Mouse (Mus musculus) kidney, postnatal 0 days (tissue): ENCODE data around the gene Rinl. TPM values are rescaled to one million over a fixed set of nuclear protein-coding genes. Genes with fewer than 3 reads are reported as not detected.

Source experiments
- ATAC-seq: fragments of 200-750 bp; cut with Nextera tagmentation; replicated peaks from 2 replicates; pipeline ENCODE4 v1.8.0; 2017; ENCODE audit warnings: low read depth, moderate number of reproducible peaks, moderate TSS enrichment, moderate library complexity; ENCODE audit not compliant: low FRiP score
- DNase-seq: peaks from one replicate; pipeline ENCODE4 v3.0.0-alpha.2; 2016; ENCODE audit warnings: low spot score
- H3K27ac ChIP-seq: fragments of 300-500 bp; sonication (generic); 2 replicates; pipeline ENCODE4 v1.5.1; 2014; ENCODE audit warnings: mild to moderate bottlenecking
- H3K27me3 ChIP-seq: fragments of 300-500 bp; sonication (generic); 2 replicates; pipeline ENCODE4 v1.6.1; 2014; ENCODE audit warnings: low read length, mixed read lengths; ENCODE audit not compliant: insufficient read depth
- H3K36me3 ChIP-seq: fragments of 300-500 bp; sonication (generic); 2 replicates; pipeline ENCODE4 v1.6.1; 2014; ENCODE audit warnings: low read length, mixed read lengths; ENCODE audit not compliant: insufficient read depth
- H3K4me1 ChIP-seq: fragments of 300-500 bp; sonication (generic); replicated peaks from 2 replicates; pipeline ENCODE4 v1.6.1; 2014; ENCODE audit warnings: antibody characterized with exemption, low read length, mixed read lengths; ENCODE audit not compliant: insufficient read depth
- H3K4me2 ChIP-seq: fragments of 300-500 bp; sonication (generic); 2 replicates; pipeline ENCODE4 v1.6.1; 2014; ENCODE audit warnings: mild to moderate bottlenecking, low read length, moderate library complexity, mixed read lengths
- H3K4me3 ChIP-seq: fragments of 300-500 bp; sonication (generic); replicated peaks from 2 replicates; pipeline ENCODE4 v1.5.1; 2014; ENCODE audit warnings: low read depth, low read length
- H3K9ac ChIP-seq: fragments of 300-500 bp; sonication (generic); 2 replicates; pipeline ENCODE4 v1.6.1; 2014; ENCODE audit warnings: low read depth, low read length
- H3K9me3 ChIP-seq: fragments of 300-500 bp; sonication (generic); replicated peaks from 2 replicates; pipeline ENCODE4 v1.6.1; 2016; ENCODE audit warnings: low read length, inconsistent platforms, mixed read lengths
- CTCF ChIP-seq: IDR thresholded peaks from 2 replicates; pipeline ENCODE4 v1.5.1; 2016; ENCODE audit warnings: antibody characterized with exemption, low read depth, mild to moderate bottlenecking, moderate library complexity
- WGBS: fragments of 180-500 bp; shearing (Covaris S2); extraction: QIAGEN DNeasy Blood & Tissue Kit; methylation state at CpG from one replicate; pipeline ENCODE4 v1.1.7; 2014; 5-methylcytosine and 5-hydroxymethylcytosine counted together
- polyA plus RNA-seq: library from polyadenylated mRNA; unstranded; fragments of >200 nt; fragmentation: Nextera tagmentation; extraction: Ambion mirVana; gene quantifications from 2 replicates; pipeline ENCODE4 v1.2.1, GENCODE M21; 2015

Rinl gene
- polyA plus RNA-seq, 1 experiment from 2014 or later: 6.3 TPM

DNA sequence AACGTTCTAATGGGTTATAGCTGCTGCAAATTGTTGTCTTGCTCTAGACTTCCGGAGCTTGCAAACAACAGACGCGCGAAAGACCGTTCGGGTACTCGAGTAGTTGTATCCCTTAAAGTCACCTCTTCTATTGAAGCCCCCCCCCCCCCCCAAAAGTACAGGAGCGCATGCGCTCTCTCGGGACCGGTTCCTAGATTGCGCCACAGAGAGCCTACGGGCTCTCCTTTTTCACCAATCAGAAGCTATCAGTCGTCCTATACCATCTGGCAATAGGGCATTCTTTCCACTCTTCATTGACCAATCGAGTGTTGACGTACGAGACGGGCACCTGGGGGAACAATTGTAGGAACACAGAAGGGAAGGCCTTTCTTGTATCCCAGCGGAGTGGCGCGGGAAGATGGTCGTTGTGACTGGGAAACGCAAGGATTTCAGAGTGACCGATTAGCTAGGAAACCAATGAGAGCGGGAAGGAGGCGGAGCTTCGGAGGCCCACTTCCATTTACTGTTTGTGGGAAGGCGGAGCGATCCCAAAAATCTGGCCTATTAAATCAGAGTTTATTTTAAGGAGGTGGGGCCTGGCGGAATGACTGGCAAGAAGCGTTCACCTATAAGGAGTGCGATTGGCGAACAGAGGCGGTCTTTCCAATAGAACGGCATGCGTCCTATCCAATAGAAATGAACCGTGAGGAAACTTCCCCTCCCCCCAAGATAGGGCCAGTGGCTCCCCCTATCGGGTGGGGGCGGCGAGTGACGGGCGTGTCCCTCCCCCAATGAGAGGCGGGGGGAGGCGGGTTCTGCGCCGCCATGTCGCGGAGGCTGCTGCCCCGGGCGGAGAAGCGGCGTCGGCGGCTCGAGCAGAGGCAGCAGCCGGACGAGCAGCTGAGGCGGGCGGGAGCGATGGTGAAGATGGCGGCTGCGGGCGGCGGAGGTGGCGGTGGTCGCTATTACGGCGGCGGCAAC is 21.6 kb downstream of the Rinl start:
- DNase-seq: peak; percentile 100
- Histone ChIP-seq H3K9ac (peak overlapping the region; percentile 99), H3K9me3 (no peaks in the 10 kb centered on the region), H3K27me3 (no peaks in the 10 kb centered on the region), H3K4me3 (peak overlapping the region; percentile 85), H3K4me1 (peaks cover 13% of the 10 kb centered on the region), H3K36me3 (peaks cover 25% of the 10 kb centered on the region), H3K4me2 (peak overlapping the region; percentile 86), H3K27ac (peak overlapping the region; percentile 100)
- WGBS: under 1% methylated on average over 69 of the region's 70 CpGs
- peak; percentile 65 for TF ChIP-seq CTCF
- peak; percentile 91 for ATAC-seq

DNA sequence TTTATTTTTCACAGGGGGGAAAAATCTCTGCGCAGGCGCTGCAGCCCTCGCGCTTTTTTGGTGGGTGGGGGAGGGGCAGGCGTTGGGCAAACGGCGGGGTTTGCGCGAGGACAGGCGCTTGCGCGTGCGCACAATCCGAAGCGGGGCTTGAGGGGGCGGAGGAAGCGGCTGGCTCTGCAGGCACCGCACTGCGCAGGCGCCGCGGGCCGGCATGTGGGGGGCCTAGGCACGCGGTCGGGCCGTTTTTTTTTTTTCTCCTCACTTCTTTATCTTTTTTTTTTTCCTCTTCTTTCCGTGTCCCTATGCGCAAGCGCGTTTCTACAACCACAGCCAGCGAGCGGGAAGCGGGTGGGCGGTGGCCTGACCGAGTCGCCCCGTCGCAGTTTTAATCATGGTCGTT is 22.5 kb downstream of the Rinl start:
- WGBS: 0% methylated on average over 39 of the region's 40 CpGs

DNA sequence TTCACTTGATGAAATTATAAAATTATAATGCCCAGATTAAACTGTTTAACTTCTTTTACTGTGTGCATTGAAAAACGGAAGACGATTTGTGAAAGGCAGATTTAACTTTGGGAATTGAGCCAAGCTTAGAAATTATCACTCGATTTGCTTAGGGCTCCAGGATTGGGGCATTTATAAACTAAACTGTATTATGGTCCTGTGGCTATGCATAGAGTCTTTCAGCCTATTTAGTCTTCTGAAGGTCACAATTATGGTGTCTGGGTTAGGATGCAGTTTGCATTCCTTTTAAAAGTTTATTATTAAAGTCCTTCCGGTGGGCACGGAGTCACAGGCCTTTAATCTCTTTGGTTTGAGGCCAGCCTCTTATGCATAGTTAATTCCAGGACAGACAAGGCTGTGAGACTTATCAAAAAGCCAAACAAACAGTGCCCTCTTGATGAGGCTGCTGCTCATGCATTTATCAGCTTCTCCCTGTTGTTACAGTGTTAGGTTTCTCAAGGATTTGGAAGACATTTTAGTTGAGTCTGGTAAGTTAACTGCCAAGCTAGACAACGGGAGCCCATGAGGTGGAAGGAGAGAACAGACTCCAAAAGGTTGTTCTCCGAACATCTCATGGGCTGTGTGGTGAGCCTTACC is 23.0 kb downstream of the Rinl start:
- peak overlapping the region; percentile 75 for H3K4me2 ChIP-seq
- TF ChIP-seq CTCF: no peak
- H3K27ac ChIP-seq: peak overlapping the region; percentile 98; the same call in 1 of the 2 replicates
- H3K4me3 ChIP-seq: peak overlapping the region; percentile 83
- H3K9ac ChIP-seq: peak overlapping the region; percentile 99
- no peaks in the 10 kb centered on the region for H3K27me3 ChIP-seq
- peaks cover 13% of the 10 kb centered on the region for H3K4me1 ChIP-seq
- DNase-seq (no peak), ATAC-seq (no peak)
- WGBS: under 1% methylated on average over 7 of the region's 7 CpGs
- H3K9me3 ChIP-seq: no peaks in the 10 kb centered on the region
- peaks cover 38% of the 10 kb centered on the region for H3K36me3 ChIP-seq

More for the DNA sequence above, 22.5 kb downstream of the Rinl start:
- H3K4me2 ChIP-seq: peak overlapping the region; percentile 75
- H3K9ac ChIP-seq: peak overlapping the region; percentile 99
- H3K9me3 ChIP-seq: no peaks in the 10 kb centered on the region
- peak overlapping the region; percentile 83 for H3K4me3 ChIP-seq
- peaks cover 13% of the 10 kb centered on the region for H3K4me1 ChIP-seq
- no peak for ATAC-seq
- H3K36me3 ChIP-seq: peaks cover 34% of the 10 kb centered on the region
- DNase-seq: peak; percentile 97
- no peaks in the 10 kb centered on the region for H3K27me3 ChIP-seq
- H3K27ac ChIP-seq: peak overlapping the region; percentile 98
- TF ChIP-seq CTCF: no peak

DNA sequence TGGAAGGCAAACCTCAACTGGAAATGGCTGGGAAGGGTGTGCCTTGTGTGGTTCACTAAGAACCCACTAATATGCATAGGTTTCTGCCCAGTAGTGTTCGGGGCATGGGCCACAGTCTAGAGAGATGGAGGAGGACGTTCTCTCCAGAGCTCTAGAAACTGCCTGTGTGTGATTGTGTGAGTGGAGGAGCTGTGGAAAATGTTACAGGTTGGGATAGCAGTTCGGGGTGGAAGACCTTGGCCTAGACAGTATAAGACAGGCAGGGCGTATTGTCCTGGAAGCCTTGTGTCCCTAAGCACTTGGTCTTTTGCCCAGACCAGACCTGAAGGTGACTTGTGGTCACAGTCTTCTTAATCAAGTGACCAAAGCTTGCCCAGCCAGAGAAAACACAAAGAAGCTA is 23.7 kb downstream of the Rinl start:
- Histone ChIP-seq H3K4me3 (peak overlapping the region; percentile 83), H3K27ac (peak overlapping the region; percentile 3; the same call in 1 of the 2 replicates), H3K4me2 (peak overlapping the region; percentile 75), H3K27me3 (no peaks in the 10 kb centered on the region), H3K4me1 (peaks cover 13% of the 10 kb centered on the region), H3K36me3 (peaks cover 44% of the 10 kb centered on the region), H3K9ac (peak overlapping the region; percentile 99), H3K9me3 (no peaks in the 10 kb centered on the region)
- 50% methylated on average over 4 of the region's 4 CpGs for WGBS
- no peak for TF ChIP-seq CTCF
- ATAC-seq (no peak), DNase-seq (no peak)

DNA sequence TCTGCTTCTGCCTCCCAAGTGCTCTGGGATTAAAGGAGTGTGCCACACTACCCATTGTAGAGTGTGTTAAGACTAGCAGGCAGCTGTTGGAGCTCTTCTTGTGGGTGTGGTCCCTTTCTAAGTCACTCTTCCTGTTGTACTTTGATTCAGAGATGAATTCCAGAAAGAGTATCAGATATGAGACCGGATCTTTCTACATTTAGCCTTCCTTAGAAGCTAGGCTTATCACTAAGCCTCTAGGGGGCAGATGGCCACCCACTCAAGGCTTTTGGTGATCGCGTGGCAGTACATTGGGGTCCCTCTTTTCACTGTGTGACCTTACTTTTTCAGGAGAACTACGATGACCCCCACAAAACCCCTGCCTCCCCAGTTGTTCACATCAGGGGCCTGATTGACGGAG is 24.2 kb downstream of the Rinl start:
- 64% methylated on average over 5 of the region's 5 CpGs for WGBS
- ATAC-seq: no peak
- Histone ChIP-seq H3K27ac (peak overlapping the region; percentile 3; the same call in 1 of the 2 replicates), H3K4me3 (peak overlapping the region; percentile 83; the same call in 1 of the 2 replicates), H3K9ac (0 out of 2 replicates have a peak overlapping the region, but pooled peaks have one; percentile 9), H3K9me3 (no peaks in the 10 kb centered on the region), H3K4me2 (peak overlapping the region; percentile 75), H3K36me3 (peaks cover 49% of the 10 kb centered on the region), H3K4me1 (peaks cover 9% of the 10 kb centered on the region), H3K27me3 (no peaks in the 10 kb centered on the region)
- TF ChIP-seq CTCF: peak; percentile 53; the same call in 1 of the 2 replicates
- no peak for DNase-seq
